Comparison of ENCODE assay signal across 9 mouse cellular contexts in genomic region chr11:93531029-93531680, GRCm38 (mm10).
DNase-seq lines count a peak whose midpoint lies in the region; ATAC-seq and TF ChIP-seq lines count a peak whose summit lies in the region.
"Had no signal": no experiment of that assay in that cellular context is flagged by ENCODE, and none has a peak within 500 bp of the region (broad histone marks: within the 10 kb centered on the region; RNA-seq: fewer than 3 reads in every experiment).

No protein-coding gene starts in this region.

- no peak overlapping the region for H3K4me2 ChIP-seq in kidney, embryonic 15.5 days
- no peak overlapping the region for H3K4me2 ChIP-seq in lung, postnatal 0 days (replicated peaks; ENCODE audit: low read depth, low read length)

- H3K4me1 ChIP-seq in kidney, embryonic 15.5 days, result no peaks in the 10 kb centered on the region
- no peaks in the 10 kb centered on the region for H3K4me1 ChIP-seq in lung, postnatal 0 days (ENCODE audit: insufficient read depth, low read depth, low read length)

- no peaks in the 10 kb centered on the region for H3K27me3 ChIP-seq in kidney, embryonic 15.5 days
- no peaks in the 10 kb centered on the region for H3K27me3 ChIP-seq in lung, postnatal 0 days (replicated peaks; ENCODE audit: insufficient read depth, low read length)

- H3K36me3 ChIP-seq in kidney, embryonic 15.5 days, result no peaks in the 10 kb centered on the region
- no peaks in the 10 kb centered on the region for H3K36me3 ChIP-seq in lung, postnatal 0 days (ENCODE audit: insufficient read depth, low read length)

- 54% methylated on average over 7 of the region's 7 CpGs for WGBS in kidney, embryonic 15.5 days
- 36% methylated on average over 7 of the region's 7 CpGs for WGBS in lung, postnatal 0 days

- no peak for ATAC-seq in kidney, embryonic 15.5 days (replicated peaks; ENCODE audit: low FRiP score)
- peak; percentile 80 for ATAC-seq in lung, postnatal 0 days
- ATAC-seq in erythroblast, adult 5-6 weeks (replicated peaks; ENCODE audit: low FRiP score, poor library complexity, severe bottlenecking), result no peak

- intact Hi-C loops in heart, postnatal 14 days (cut with DNase I), result no loop called here

- TF ChIP-seq EP300 in lung, postnatal 0 days (IDR thresholded peaks at IDR 0.05), result no peak

- TF ChIP-seq CTCF in lung, postnatal 0 days (IDR thresholded peaks at IDR 0.05), result no peak

- DNase-seq in kidney, adult 11 months, result peak; percentile 38
- peak; percentile 89 to 94 for DNase-seq in adrenal gland, adult (ENCODE audit: inconsistent age in 2 of 2, low spot score in 1 of 2)
- DNase-seq in cerebellum, postnatal 4 days (ENCODE audit: low spot score in 2 of 2), result peak; percentile 27 to 45
- DNase-seq in heart, postnatal 14 days, result peak; percentile 57 to 75
- DNase-seq in lung, postnatal 0 days (ENCODE audit: low spot score), result peak; percentile 71
- no peak for DNase-seq in neural tube, embryonic 10.5 days (ENCODE audit: extremely low spot score, low spot score)

- H3K4me3 ChIP-seq in kidney, embryonic 15.5 days (replicated peaks), result no peak overlapping the region
- no peak overlapping the region for H3K4me3 ChIP-seq in lung, postnatal 0 days (ENCODE audit: low read depth, low read length)
- H3K4me3 ChIP-seq: erythroblast, embryonic 14.5 days had no signal

- no peak overlapping the region for H3K27ac ChIP-seq in kidney, embryonic 15.5 days
- H3K27ac ChIP-seq in lung, postnatal 0 days (ENCODE audit: low read length), result no peak overlapping the region

- H3K9ac ChIP-seq in kidney, embryonic 15.5 days, result no peak overlapping the region
- no peak overlapping the region for H3K9ac ChIP-seq in lung, postnatal 0 days (replicated peaks; ENCODE audit: low read depth)

- H3K9me3 ChIP-seq in kidney, embryonic 15.5 days (replicated peaks), result no peaks in the 10 kb centered on the region
- H3K9me3 ChIP-seq in lung, postnatal 0 days (ENCODE audit: low read length), result no peaks in the 10 kb centered on the region
